In genomic region chr14:103048292-103049086, GRCm38 (mm10) we compare ENCODE assay signal across 18 mouse cellular contexts. TPM values are rescaled to one million over a fixed set of nuclear protein-coding genes. Genes with fewer than 3 reads are reported as not detected.
A peak's percentile ranks its signal among the peaks of the same experiment; 100 is the strongest.
DNase-seq lines count a peak whose midpoint lies in the region; ATAC-seq and TF ChIP-seq lines count a peak whose summit lies in the region.
"Had no signal": no experiment of that assay in that cellular context is flagged by ENCODE, and none has a peak within 500 bp of the region (broad histone marks: within the 10 kb centered on the region; RNA-seq: fewer than 3 reads in every experiment).

No protein-coding gene starts in this region.

- TF ChIP-seq CTCF in thymus, adult 2 months (IDR thresholded peaks at IDR 0.05; ENCODE audit: borderline replicate concordance, control insufficient read depth, extremely low read depth, insufficient read depth, low read length, poor library complexity) = no peak

- peaks cover 14% of the 10 kb centered on the region for H3K4me1 ChIP-seq in liver, embryonic 12.5 days
- H3K4me1 ChIP-seq in thymus, adult 2 months (replicated peaks; ENCODE audit: control insufficient read depth, insufficient read depth, low read length) = peaks cover 8% of the 10 kb centered on the region; the same call in 1 of the 2 replicates
- H3K4me1 ChIP-seq: heart, embryonic 15.5 days; lung, embryonic 15.5 days had no signal

- H3K9ac ChIP-seq in liver, embryonic 12.5 days = no peak overlapping the region
- H3K9ac ChIP-seq: heart, embryonic 15.5 days; hindbrain, embryonic 12.5 days; lung, embryonic 15.5 days had no signal

- no peak overlapping the region for H3K4me3 ChIP-seq in liver, embryonic 12.5 days
- H3K4me3 ChIP-seq in thymus, adult 2 months (ENCODE audit: control insufficient read depth, insufficient read depth, low read length) = no peak overlapping the region
- H3K4me3 ChIP-seq: heart, embryonic 15.5 days; hindbrain, embryonic 12.5 days; lung, embryonic 15.5 days; midbrain, embryonic 10.5 days had no signal

- WGBS in liver, embryonic 12.5 days (ENCODE audit: insufficient replicate concordance) = 21% methylated on average over 11 of the region's 11 CpGs
- 22% methylated on average over 11 of the region's 11 CpGs for WGBS in thymus, adult 2 months

- no peaks in the 10 kb centered on the region for H3K36me3 ChIP-seq in liver, embryonic 12.5 days
- no peaks in the 10 kb centered on the region for H3K36me3 ChIP-seq in thymus, adult 2 months (ENCODE audit: control insufficient read depth, insufficient read depth, low read length)
- H3K36me3 ChIP-seq: heart, embryonic 15.5 days; hindbrain, embryonic 12.5 days; lung, embryonic 15.5 days; midbrain, embryonic 10.5 days had no signal

- no peak overlapping the region for H3K27ac ChIP-seq in liver, embryonic 12.5 days
- H3K27ac ChIP-seq in thymus, adult 2 months (ENCODE audit: control insufficient read depth, insufficient read depth, low read length) = no peak overlapping the region
- H3K27ac ChIP-seq: heart, embryonic 15.5 days; hindbrain, embryonic 12.5 days; lung, embryonic 15.5 days; midbrain, embryonic 10.5 days; stomach, postnatal 0 days had no signal

- H3K27me3 ChIP-seq in liver, embryonic 12.5 days (replicated peaks) = no peaks in the 10 kb centered on the region
- no peaks in the 10 kb centered on the region for H3K27me3 ChIP-seq in thymus, adult 2 months (ENCODE audit: control insufficient read depth, insufficient read depth, low read length)
- H3K27me3 ChIP-seq: heart, embryonic 15.5 days; hindbrain, embryonic 12.5 days; lung, embryonic 15.5 days had no signal

- ATAC-seq in liver, embryonic 12.5 days = peak; percentile 76
- peak; percentile 90 for ATAC-seq in megakaryocyte-erythroid progenitor cell, adult 5-6 weeks (replicated peaks; ENCODE audit: low FRiP score, low TSS enrichment, poor library complexity, severe bottlenecking)
- ATAC-seq: intestine, embryonic 16.5 days had no signal

- DNase-seq in CD4-positive helper T cell, adult 2 months (ENCODE audit: low read depth, low spot score) = peak; percentile 72
- DNase-seq in T-cell, adult 2 months (ENCODE audit: low spot score) = peak; percentile 26
- no peak for DNase-seq in thymus, postnatal 25 days
- DNase-seq in thymus, adult 2 months = no peak
- DNase-seq in left cerebral cortex, adult 11 months (ENCODE audit: low spot score) = no peak
- no peak for DNase-seq in B cell, adult 2 months
- DNase-seq: cerebellum, adult 11-12 months; kidney, postnatal 25 days had no signal

- H3K9me3 ChIP-seq in liver, embryonic 12.5 days (replicated peaks) = no peaks in the 10 kb centered on the region
- H3K9me3 ChIP-seq: heart, embryonic 15.5 days; hindbrain, embryonic 12.5 days; lung, embryonic 15.5 days; midbrain, embryonic 10.5 days had no signal

- peak overlapping the region; percentile 17 for H3K4me2 ChIP-seq in liver, embryonic 12.5 days
- H3K4me2 ChIP-seq: heart, embryonic 15.5 days; hindbrain, embryonic 12.5 days; lung, embryonic 15.5 days had no signal

- TF ChIP-seq POLR2A in thymus, adult 2 months (IDR thresholded peaks at IDR 0.05; ENCODE audit: control insufficient read depth, extremely low read depth, insufficient read depth, low read length, poor library complexity) = no peak

RNA-seq across cellular contexts. Expression of gene Acod1, which starts 1.7 kb away (rescaled TPM):
- 0.10 and 0.12 TPM in 2 replicates for polyA plus RNA-seq in liver, embryonic 12.5 days (2016; fragmentation: Nextera tagmentation; extraction: Ambion mirVana)
- not detected in 2 replicates for total RNA-seq in megakaryocyte-erythroid progenitor cell, adult 5-6 weeks (2014; fragmentation: Nextera tagmentation)
- total RNA-seq in megakaryocyte-erythroid progenitor cell, adult 5-6 weeks (2017) = 0.33 and 0.50 TPM in 2 replicates
- 0.55 and 0.86 TPM in 2 replicates for polyA plus RNA-seq in thymus, adult 2 months (2012; rRNA removed)
- polyA plus RNA-seq: forebrain, embryonic 11.5 days; heart, embryonic 15.5 days; hindbrain, embryonic 12.5 days; intestine, embryonic 16.5 days; limb, embryonic 11.5 days; lung, embryonic 15.5 days; midbrain, embryonic 10.5 days; stomach, postnatal 0 days had no signal

RNA-seq across cellular contexts. Expression of gene Cln5, which starts 21.5 kb away (rescaled TPM):
- polyA plus RNA-seq in liver, embryonic 12.5 days (2016; fragmentation: Nextera tagmentation; extraction: Ambion mirVana) = 23.2 and 23.9 TPM in 2 replicates
- total RNA-seq in megakaryocyte-erythroid progenitor cell, adult 5-6 weeks (2014; fragmentation: Nextera tagmentation) = 9.3 and 15.8 TPM in 2 replicates
- total RNA-seq in megakaryocyte-erythroid progenitor cell, adult 5-6 weeks (2017) = 15.6 and 19.8 TPM in 2 replicates
- 21.6 and 23.4 TPM in 2 replicates for polyA plus RNA-seq in thymus, adult 2 months (2012; rRNA removed)

RNA-seq across cellular contexts. Expression of gene Fbxl3, which starts 50.9 kb away (rescaled TPM):
- 14.7 and 16.4 TPM in 2 replicates for polyA plus RNA-seq in liver, embryonic 12.5 days (2016; fragmentation: Nextera tagmentation; extraction: Ambion mirVana)
- 22.4 and 36.2 TPM in 2 replicates for total RNA-seq in megakaryocyte-erythroid progenitor cell, adult 5-6 weeks (2014; fragmentation: Nextera tagmentation)
- total RNA-seq in megakaryocyte-erythroid progenitor cell, adult 5-6 weeks (2017) = 31.8 and 85.5 TPM in 2 replicates
- polyA plus RNA-seq in thymus, adult 2 months (2012; rRNA removed) = 105 and 113 TPM in 2 replicates

Comparison
In these comparisons a context has a peak if more than half of its experiments do, and no peak if none do; other contexts are left out.
1. DNase-seq: peak in CD4-positive helper T cell, adult 2 months (single experiment) and T-cell, adult 2 months (single experiment); none in thymus, postnatal 25 days (single experiment), thymus, adult 2 months (single experiment), left cerebral cortex, adult 11 months (single experiment) and B cell, adult 2 months (0 of 2).